Mouse (Mus musculus) mouse embryonic stem cell (cell line): ENCODE data around the gene Atcay.

Source experiments
- in situ Hi-C, 2 experiments: fragments of 300-500 bp; cut with MboI; formaldehyde crosslinking; loops; 1 replicate in 1 of 2; 3 replicates in 1 of 2; pipeline ENCODE4 v1.14.3; 2019 to 2020; ENCODE audit warnings: low sequenced_read_pairs in 2 of 2, low pct_unique_long_range_greater_than_20kb in 1 of 2, mixed read lengths in 1 of 2; ENCODE audit not compliant: unreplicated experiment in 1 of 2

Gene Atcay

GRCm38 (mm10) chr10:81230438-81231332, at the start of gene Atcay:
Atcay (minus strand) TSS chr10:81230833.
- in situ Hi-C loops: no loop called here

GRCm38 (mm10) chr10:81279496-81279895, 48.9 kb upstream of the Atcay start:
- in situ Hi-C loops: no loop called here

- in situ Hi-C loops: no loop called here
Observed at GRCm38 (mm10) chr10:81277676-81278075, 47.0 kb upstream of the Atcay start.

GRCm38 (mm10) chr10:81273842-81274241, 43.2 kb upstream of the Atcay start:
- in situ Hi-C loops: no loop called here

- in situ Hi-C loops: no loop called here
Observed at GRCm38 (mm10) chr10:81272356-81272755, 41.7 kb upstream of the Atcay start.

GRCm38 (mm10) chr10:81268643-81269412, 38.2 kb upstream of the Atcay start:
- in situ Hi-C loops: no loop called here

GRCm38 (mm10) chr10:81268056-81268455, 37.4 kb upstream of the Atcay start:
- in situ Hi-C loops: no loop called here

- in situ Hi-C loops: no loop called here
Observed at GRCm38 (mm10) chr10:81266211-81267105, 35.8 kb upstream of the Atcay start, which contains the start of the genes Mrpl54 and Apba3. Mrpl54 (minus strand) TSS chr10:81266934. Apba3 (plus strand) TSS chr10:81266960.

GRCm38 (mm10) chr10:81265540-81265939, 34.9 kb upstream of the Atcay start:
- in situ Hi-C loops: no loop called here

GRCm38 (mm10) chr10:81261025-81261424, 30.4 kb upstream of the Atcay start:
- in situ Hi-C loops: no loop called here

GRCm38 (mm10) chr10:81259225-81259884, 28.7 kb upstream of the Atcay start:
- in situ Hi-C loops: no loop called here

- in situ Hi-C loops: no loop called here
Observed at GRCm38 (mm10) chr10:81257158-81258039, 26.8 kb upstream of the Atcay start.

- in situ Hi-C loops: no loop called here
Observed at GRCm38 (mm10) chr10:81254886-81255285, 24.3 kb upstream of the Atcay start.

- in situ Hi-C loops: no loop called here
Observed at GRCm38 (mm10) chr10:81252424-81253419, 22.1 kb upstream of the Atcay start, which contains the start of gene Matk. Matk (plus strand) TSS chr10:81252935.

- in situ Hi-C loops: no loop called here
Observed at GRCm38 (mm10) chr10:81249442-81249841, 18.8 kb upstream of the Atcay start.

- in situ Hi-C loops: no loop called here
Observed at GRCm38 (mm10) chr10:81247804-81248203, 17.2 kb upstream of the Atcay start.
